Mouse (Mus musculus) ES-E14 (cell line): ENCODE results near the gene Fitm1. TPM values are rescaled to one million over a fixed set of nuclear protein-coding genes. Genes with fewer than 3 reads are reported as not detected.

Experiments used
- DNase-seq: peaks from one replicate; pipeline ENCODE4 v3.0.0-alpha.2; 2013; ENCODE audit warnings: low read depth, low spot score
- H3K27ac ChIP-seq: 2 replicates; pipeline ENCODE4 v1.5.1; 2012; ENCODE audit warnings: low read depth, mild to moderate bottlenecking, low read length, moderate library complexity, mixed read lengths; ENCODE audit not compliant: poor library complexity, insufficient read depth, severe bottlenecking
- H3K36me3 ChIP-seq: 2 replicates; pipeline ENCODE4 v1.6.1; 2012; ENCODE audit warnings: mild to moderate bottlenecking, low read length, moderate library complexity, mixed read lengths; ENCODE audit not compliant: control insufficient read depth, poor library complexity, insufficient read depth, severe bottlenecking
- H3K4me1 ChIP-seq, 2 experiments: fragments of 150-350 bp in 1 of 2; sonication (generic) in 1 of 2; 2 replicates each; pipeline ENCODE4 v1.6.1; 2012; ENCODE audit warnings: low read length in 2 of 2, mild to moderate bottlenecking in 1 of 2, mixed read lengths in 1 of 2; ENCODE audit not compliant: control insufficient read depth in 2 of 2, insufficient read depth in 2 of 2, poor library complexity in 1 of 2
- H3K4me3 ChIP-seq, 2 experiments: fragments of 150-350 bp in 1 of 2; sonication (generic) in 1 of 2; 2 replicates each; pipeline ENCODE4 v1.5.1; 2012; ENCODE audit warnings: low read length in 2 of 2, low read depth in 1 of 2, mild to moderate bottlenecking in 1 of 2, mixed read lengths in 1 of 2; ENCODE audit not compliant: insufficient read depth in 1 of 2, poor library complexity in 1 of 2, severe bottlenecking in 1 of 2
- H3K9ac ChIP-seq: 2 replicates; pipeline ENCODE4 v1.6.1; 2012; ENCODE audit warnings: low read depth, mild to moderate bottlenecking, low read length, mixed read lengths; ENCODE audit not compliant: poor library complexity, insufficient read depth, severe bottlenecking
- H3K9me3 ChIP-seq: fragments of 150-350 bp; sonication (generic); 2 replicates; pipeline ENCODE4 v1.6.1; 2012; ENCODE audit warnings: low read depth, mild to moderate bottlenecking, low read length; ENCODE audit not compliant: control insufficient read depth, insufficient read depth
- CHD2 ChIP-seq: IDR thresholded peaks from 2 replicates; pipeline ENCODE4 v1.6.1; 2014; ENCODE audit warnings: mild to moderate bottlenecking, low read depth, low read length, inconsistent platforms
- HCFC1 ChIP-seq: IDR thresholded peaks from 2 replicates; pipeline ENCODE4 v1.6.1; 2012; ENCODE audit warnings: low read length, inconsistent platforms, borderline replicate concordance; ENCODE audit not compliant: insufficient read depth
- MAFK ChIP-seq: IDR thresholded peaks from 2 replicates; pipeline ENCODE4 v1.6.1; 2014; ENCODE audit warnings: mild to moderate bottlenecking, low read depth, low read length, inconsistent platforms; ENCODE audit not compliant: insufficient read depth
- ZC3H11A ChIP-seq: IDR thresholded peaks from 2 replicates; pipeline ENCODE4 v1.6.1; 2012; ENCODE audit warnings: low read depth, mild to moderate bottlenecking, inconsistent platforms, low read length, borderline replicate concordance
- ZNF384 ChIP-seq: IDR thresholded peaks from 2 replicates; pipeline ENCODE4 v1.6.1; 2012; ENCODE audit warnings: low read depth, low read length, inconsistent platforms
- in situ Hi-C, 2 experiments: fragments of 600-800 bp; cut with MboI; formaldehyde crosslinking; loops; one replicate each; pipeline ENCODE4 v1.15.1; 2025; ENCODE audit warnings: low sequenced_read_pairs in 2 of 2, inconsistent platforms in 1 of 2; ENCODE audit not compliant: unreplicated experiment in 2 of 2
- total RNA-seq: library from RNA; depleted of rRNA; stranded (reverse); fragments of 300-350 nt; gene quantifications from 2 replicates; pipeline ENCODE4 v1.2.3, GENCODE M21; 2012

Fitm1 gene
- total RNA-seq, 1 experiment: 0.71 TPM

- Histone ChIP-seq H3K9me3 (no peaks in the 10 kb centered on the region), H3K9ac (no peak overlapping the region), H3K27ac (no peak overlapping the region), H3K4me3 (peak overlapping the region; percentile 7 to 28; a peak in 2 of 4 replicates), H3K36me3 (peaks cover 6% of the 10 kb centered on the region; the same call in 1 of the 2 replicates), H3K4me1 (peaks cover 6 to 14% of the 10 kb centered on the region in 2 experiments; a peak in 3 of 4 replicates)
- DNase-seq: no peak
- TF ChIP-seq HCFC1: no peak
- no peak for TF ChIP-seq ZC3H11A
- in situ Hi-C loops: no loop called here
Observed at GRCm38 (mm10) chr14:55575711-55576110, 294 bp downstream of the Fitm1 start.

GRCm38 (mm10) chr14:55576376-55576775, 959 bp downstream of the Fitm1 start:
- TF ChIP-seq CHD2: no peak
- TF ChIP-seq HCFC1: no peak
- no peak for TF ChIP-seq ZNF384
- H3K4me3 ChIP-seq: peak overlapping the region; percentile 4 to 34; a peak in 3 of 4 replicates
- H3K27ac ChIP-seq: no peak overlapping the region
- H3K4me1 ChIP-seq: peaks cover 6 to 17% of the 10 kb centered on the region in 2 experiments; a peak in 3 of 4 replicates
- H3K36me3 ChIP-seq: peaks cover 9% of the 10 kb centered on the region; the same call in 1 of the 2 replicates
- peak overlapping the region; percentile 4; the same call in 1 of the 2 replicates for H3K9ac ChIP-seq
- DNase-seq: no peak
- in situ Hi-C loops: no loop called here
- no peaks in the 10 kb centered on the region for H3K9me3 ChIP-seq

GRCm38 (mm10) chr14:55577871-55578667, 2.7 kb downstream of the Fitm1 start, which contains the start of gene Psme1:
TSS of gene Psme1 (plus strand) at chr14:55578123.
- peak within 1 kb of the TSS; percentile 68 for H3K9ac ChIP-seq
- no peaks in the 10 kb centered on the region for H3K9me3 ChIP-seq
- peak within 1 kb of the TSS; percentile 65 to 81 for H3K4me3 ChIP-seq
- in situ Hi-C loops: no loop called here
- DNase-seq: peak; percentile 50
- H3K4me1 ChIP-seq: peaks cover 6 to 23% of the 10 kb centered on the region in 2 experiments; a peak in 3 of 4 replicates
- H3K27ac ChIP-seq: 0 out of 2 replicates have a peak within 1 kb of the TSS, but pooled peaks have one; percentile 35
- H3K36me3 ChIP-seq: peaks cover 13% of the 10 kb centered on the region; the same call in 1 of the 2 replicates
- TF ChIP-seq MAFK: no peak
- no peak for TF ChIP-seq CHD2
- TF ChIP-seq ZNF384: no peak
- no peak for TF ChIP-seq ZC3H11A
- 0 out of 2 replicates have a peak, but pooled peaks have one; percentile 40 for TF ChIP-seq HCFC1

GRCm38 (mm10) chr14:55578668-55579269, 3.4 kb downstream of the Fitm1 start:
- H3K9ac ChIP-seq: peak overlapping the region; percentile 68
- H3K4me3 ChIP-seq: peak overlapping the region; percentile 65 to 81
- H3K27ac ChIP-seq: 0 out of 2 replicates have a peak overlapping the region, but pooled peaks have one; percentile 35
- TF ChIP-seq CHD2 (no peak), ZC3H11A (no peak), ZNF384 (no peak), HCFC1 (no peak)
- H3K4me1 ChIP-seq: peaks cover 6 to 23% of the 10 kb centered on the region in 2 experiments; a peak in 3 of 4 replicates
- peaks cover 13% of the 10 kb centered on the region; the same call in 1 of the 2 replicates for H3K36me3 ChIP-seq
- DNase-seq: no peak
- in situ Hi-C loops: no loop called here
- no peaks in the 10 kb centered on the region for H3K9me3 ChIP-seq
